Mouse (Mus musculus): ENCODE data around the gene Ide.

GRCm38 (mm10) chr19:37248199-37248598, 89.5 kb downstream of the Ide start:
- no peak for TF ChIP-seq POLR2A (IDR thresholded peaks at IDR 0.05; ENCODE audit: insufficient read depth, low read depth, low read length)
- TF ChIP-seq CTCF (IDR thresholded peaks at IDR 0.05; ENCODE audit: insufficient read depth, low read depth, low read length), result no peak

Measured in olfactory bulb, adult 2 months (tissue).